Mouse (Mus musculus) cerebellum, adult 2 months (tissue): ENCODE measurements at regions not wholly inside any gene's neighbourhood (a gene's known extent, or its start where the extent isn't known, plus 50 kb on each side); places are given as distances from the start of the nearest gene placed in this dataset.

Experiments used
- CTCF ChIP-seq: fragments of 200-500 bp; IDR thresholded peaks from 2 replicates; pipeline ENCODE4 v1.5.1; 2011; ENCODE audit warnings: low read depth, mild to moderate bottlenecking, control low read depth, low read length, moderate library complexity, borderline replicate concordance; ENCODE audit not compliant: insufficient read depth
- POLR2A ChIP-seq: fragments of 200-500 bp; IDR thresholded peaks from 2 replicates; pipeline ENCODE4 v1.6.1; 2011; ENCODE audit warnings: low read length, control low read depth, borderline replicate concordance; ENCODE audit not compliant: insufficient read depth

GRCm38 (mm10) chr8:12184666-12185065 is 94.0 kb upstream of the A230072I06Rik start:
- TF ChIP-seq CTCF (no peak), POLR2A (no peak)
